Mouse (Mus musculus): Measurements from ENCODE around the gene Igsf9b. TPM values are rescaled to one million over a fixed set of nuclear protein-coding genes. Genes with fewer than 3 reads are reported as not detected.

Gene Igsf9b
- polyA plus RNA-seq, 1 experiment from 2014 or later = 3.5 TPM

- peak; percentile 7; the same call in 1 of the 2 replicates for ATAC-seq (ENCODE audit: insufficient number of reproducible peaks, low FRiP score, low TSS enrichment, low read depth)
- WGBS = under 1% methylated on average over 68 of the region's 68 CpGs
- Histone ChIP-seq H3K4me2 (peak overlapping the region; percentile 93), H3K4me3 (peak overlapping the region; percentile 52), H3K9me3 (no peaks in the 10 kb centered on the region), H3K4me1 (peaks cover 33% of the 10 kb centered on the region), H3K9ac (0 out of 2 replicates have a peak overlapping the region, but pooled peaks have one; percentile 40), H3K27ac (no peak overlapping the region), H3K36me3 (no peaks in the 10 kb centered on the region), H3K27me3 (peaks cover 50% of the 10 kb centered on the region)
Measured at GRCm38 (mm10) chr9:27299286-27300187, 533 bp downstream of the Igsf9b start.

GRCm38 (mm10) chr9:27300188-27300691, 1.2 kb downstream of the Igsf9b start:
- Histone ChIP-seq H3K4me3 (peak overlapping the region; percentile 52), H3K27ac (no peak overlapping the region), H3K9ac (0 out of 2 replicates have a peak overlapping the region, but pooled peaks have one; percentile 40), H3K4me2 (peak overlapping the region; percentile 93), H3K36me3 (no peaks in the 10 kb centered on the region), H3K4me1 (peaks cover 33% of the 10 kb centered on the region), H3K9me3 (no peaks in the 10 kb centered on the region), H3K27me3 (peaks cover 50% of the 10 kb centered on the region)
- under 1% methylated on average over 32 of the region's 32 CpGs for WGBS
- ATAC-seq (ENCODE audit: insufficient number of reproducible peaks, low FRiP score, low TSS enrichment, low read depth) = no peak

- no peak overlapping the region for H3K27ac ChIP-seq
- H3K36me3 ChIP-seq = no peaks in the 10 kb centered on the region
- no peak overlapping the region for H3K9ac ChIP-seq
- peak overlapping the region; percentile 52 for H3K4me3 ChIP-seq
- peaks cover 50% of the 10 kb centered on the region for H3K27me3 ChIP-seq
- peak overlapping the region; percentile 93 for H3K4me2 ChIP-seq
- no peaks in the 10 kb centered on the region for H3K9me3 ChIP-seq
- peaks cover 33% of the 10 kb centered on the region for H3K4me1 ChIP-seq
- no peak for ATAC-seq (ENCODE audit: insufficient number of reproducible peaks, low FRiP score, low TSS enrichment, low read depth)
- WGBS = 12% methylated on average over 4 of the region's 4 CpGs
Measured at GRCm38 (mm10) chr9:27300698-27301097, 1.7 kb downstream of the Igsf9b start.

GRCm38 (mm10) chr9:27301486-27301885, 2.5 kb downstream of the Igsf9b start:
- Histone ChIP-seq H3K4me2 (no peak overlapping the region), H3K9me3 (no peaks in the 10 kb centered on the region), H3K36me3 (no peaks in the 10 kb centered on the region), H3K27me3 (peaks cover 49% of the 10 kb centered on the region), H3K27ac (no peak overlapping the region), H3K9ac (no peak overlapping the region), H3K4me1 (peaks cover 33% of the 10 kb centered on the region), H3K4me3 (no peak overlapping the region)
- WGBS = 29% methylated on average over 5 of the region's 5 CpGs
- no peak for ATAC-seq (ENCODE audit: insufficient number of reproducible peaks, low FRiP score, low TSS enrichment, low read depth)

GRCm38 (mm10) chr9:27302291-27302690, 3.3 kb downstream of the Igsf9b start:
- no peaks in the 10 kb centered on the region for H3K9me3 ChIP-seq
- peaks cover 38% of the 10 kb centered on the region for H3K4me1 ChIP-seq
- no peak for ATAC-seq (ENCODE audit: insufficient number of reproducible peaks, low FRiP score, low TSS enrichment, low read depth)
- no peak overlapping the region for H3K9ac ChIP-seq
- H3K4me2 ChIP-seq = no peak overlapping the region
- no peak overlapping the region for H3K27ac ChIP-seq
- H3K36me3 ChIP-seq = no peaks in the 10 kb centered on the region
- H3K4me3 ChIP-seq = no peak overlapping the region
- peaks cover 47% of the 10 kb centered on the region for H3K27me3 ChIP-seq
- WGBS = 43% methylated on average over 5 of the region's 5 CpGs

GRCm38 (mm10) chr9:27303571-27304484, 4.8 kb downstream of the Igsf9b start:
- no peaks in the 10 kb centered on the region for H3K36me3 ChIP-seq
- no peak overlapping the region for H3K27ac ChIP-seq
- H3K9me3 ChIP-seq = no peaks in the 10 kb centered on the region
- WGBS = 66% methylated on average over 17 of the region's 17 CpGs
- peaks cover 35% of the 10 kb centered on the region for H3K4me1 ChIP-seq
- H3K9ac ChIP-seq = no peak overlapping the region
- no peak overlapping the region for H3K4me2 ChIP-seq
- ATAC-seq (ENCODE audit: insufficient number of reproducible peaks, low FRiP score, low TSS enrichment, low read depth) = no peak
- H3K4me3 ChIP-seq = no peak overlapping the region
- H3K27me3 ChIP-seq = peaks cover 43% of the 10 kb centered on the region

GRCm38 (mm10) chr9:27304485-27305102, 5.6 kb downstream of the Igsf9b start:
- Histone ChIP-seq H3K9me3 (no peaks in the 10 kb centered on the region), H3K4me1 (peaks cover 32% of the 10 kb centered on the region), H3K27ac (no peak overlapping the region), H3K36me3 (no peaks in the 10 kb centered on the region), H3K9ac (no peak overlapping the region), H3K27me3 (peaks cover 41% of the 10 kb centered on the region), H3K4me2 (no peak overlapping the region), H3K4me3 (no peak overlapping the region)
- no peak for ATAC-seq (ENCODE audit: insufficient number of reproducible peaks, low FRiP score, low TSS enrichment, low read depth)
- 69% methylated on average over 5 of the region's 5 CpGs for WGBS

GRCm38 (mm10) chr9:27305502-27305901, 6.5 kb downstream of the Igsf9b start:
- H3K27me3 ChIP-seq = peaks cover 32% of the 10 kb centered on the region
- H3K36me3 ChIP-seq = no peaks in the 10 kb centered on the region
- no peak overlapping the region for H3K4me2 ChIP-seq
- peaks cover 23% of the 10 kb centered on the region for H3K4me1 ChIP-seq
- WGBS = 62% methylated on average over 3 of the region's 3 CpGs
- ATAC-seq (ENCODE audit: insufficient number of reproducible peaks, low FRiP score, low TSS enrichment, low read depth) = no peak
- no peak overlapping the region for H3K27ac ChIP-seq
- no peaks in the 10 kb centered on the region for H3K9me3 ChIP-seq
- no peak overlapping the region for H3K9ac ChIP-seq
- H3K4me3 ChIP-seq = no peak overlapping the region

GRCm38 (mm10) chr9:27306642-27307041, 7.6 kb downstream of the Igsf9b start:
- H3K4me2 ChIP-seq = no peak overlapping the region
- 21% methylated on average over 4 of the region's 4 CpGs for WGBS

GRCm38 (mm10) chr9:27307265-27307664, 8.3 kb downstream of the Igsf9b start:
- Histone ChIP-seq H3K36me3 (no peaks in the 10 kb centered on the region), H3K27me3 (peaks cover 17% of the 10 kb centered on the region), H3K9me3 (no peaks in the 10 kb centered on the region), H3K4me1 (peaks cover 14% of the 10 kb centered on the region; the same call in 1 of the 2 replicates), H3K27ac (no peak overlapping the region), H3K9ac (no peak overlapping the region), H3K4me3 (no peak overlapping the region), H3K4me2 (no peak overlapping the region)
- no peak for ATAC-seq (ENCODE audit: insufficient number of reproducible peaks, low FRiP score, low TSS enrichment, low read depth)
- WGBS = 12% methylated on average over 3 of the region's 3 CpGs

More at GRCm38 (mm10) chr9:27306642-27307041, 7.6 kb downstream of the Igsf9b start:
- Histone ChIP-seq H3K4me3 (no peak overlapping the region), H3K36me3 (no peaks in the 10 kb centered on the region), H3K4me1 (peaks cover 14% of the 10 kb centered on the region; the same call in 1 of the 2 replicates), H3K27me3 (peaks cover 20% of the 10 kb centered on the region), H3K27ac (no peak overlapping the region), H3K9me3 (no peaks in the 10 kb centered on the region), H3K9ac (no peak overlapping the region)
- ATAC-seq (ENCODE audit: insufficient number of reproducible peaks, low FRiP score, low TSS enrichment, low read depth) = no peak

- peaks cover 12% of the 10 kb centered on the region for H3K27me3 ChIP-seq
- 30% methylated on average over 7 of the region's 7 CpGs for WGBS
- H3K4me1 ChIP-seq = peaks cover 11% of the 10 kb centered on the region; the same call in 1 of the 2 replicates
- no peak overlapping the region for H3K4me3 ChIP-seq
- H3K9me3 ChIP-seq = no peaks in the 10 kb centered on the region
- H3K9ac ChIP-seq = no peak overlapping the region
- ATAC-seq (ENCODE audit: insufficient number of reproducible peaks, low FRiP score, low TSS enrichment, low read depth) = no peak
- no peaks in the 10 kb centered on the region for H3K36me3 ChIP-seq
- no peak overlapping the region for H3K4me2 ChIP-seq
- H3K27ac ChIP-seq = no peak overlapping the region
Measured at GRCm38 (mm10) chr9:27308045-27308444, 9.0 kb downstream of the Igsf9b start.

Measured in limb, embryonic 15.5 days (tissue).